In the genomic region with DNA sequence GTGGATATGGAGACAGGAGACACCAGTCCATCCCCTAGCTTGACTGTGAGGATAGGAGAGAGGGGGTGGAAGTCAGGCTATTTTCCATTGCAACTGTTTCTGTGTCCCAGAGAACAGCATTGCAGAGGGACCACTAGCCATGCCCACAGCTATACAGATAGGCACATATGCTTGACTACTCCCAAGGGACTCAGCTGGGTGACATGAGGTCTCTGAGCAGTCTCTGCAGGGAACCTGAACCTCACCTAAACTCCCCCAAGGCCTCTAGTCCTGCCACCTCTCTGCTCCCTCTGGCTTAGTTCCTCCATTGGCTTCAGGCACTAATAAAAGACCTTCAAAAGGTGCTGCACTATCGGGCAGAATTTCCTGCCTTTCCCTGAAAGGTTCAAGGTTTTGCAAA, we compare ENCODE assay signal across 21 mouse cellular contexts. TPM values are rescaled to one million over a fixed set of nuclear protein-coding genes. Genes with fewer than 3 reads are reported as not detected.
"Had no signal": no experiment of that assay in that cellular context is flagged by ENCODE, and none has a peak within 500 bp of the region (broad histone marks: within the 10 kb centered on the region; RNA-seq: fewer than 3 reads in every experiment).

No protein-coding gene starts in this region.

- H3K27ac ChIP-seq: liver, embryonic 12.5 days; liver, embryonic 14.5 days; midbrain, embryonic 10.5 days; neural tube, embryonic 13.5 days; neural tube, embryonic 15.5 days; stomach, embryonic 15.5 days; stomach, postnatal 0 days had no signal

- H3K4me1 ChIP-seq: liver, embryonic 12.5 days; neural tube, embryonic 13.5 days; neural tube, embryonic 15.5 days; stomach, embryonic 15.5 days had no signal

- H3K4me2 ChIP-seq: liver, embryonic 12.5 days; lung, embryonic 14.5 days; neural tube, embryonic 13.5 days; neural tube, embryonic 15.5 days; stomach, embryonic 15.5 days had no signal

- ATAC-seq: liver, embryonic 12.5 days; midbrain, embryonic 16.5 days had no signal

- H3K9ac ChIP-seq: liver, embryonic 12.5 days; liver, embryonic 14.5 days; lung, embryonic 14.5 days; neural tube, embryonic 13.5 days; neural tube, embryonic 15.5 days; stomach, embryonic 15.5 days had no signal

- H3K9me3 ChIP-seq: liver, embryonic 12.5 days; midbrain, embryonic 10.5 days; neural tube, embryonic 13.5 days; neural tube, embryonic 15.5 days; stomach, embryonic 15.5 days had no signal

- H3K27me3 ChIP-seq: neural tube, embryonic 13.5 days; neural tube, embryonic 15.5 days; stomach, embryonic 15.5 days had no signal

- H3K36me3 ChIP-seq: liver, embryonic 12.5 days; midbrain, embryonic 10.5 days; neural tube, embryonic 13.5 days; neural tube, embryonic 15.5 days; stomach, embryonic 15.5 days had no signal

- DNase-seq: lung, adult 18-20 months; lung, embryonic 14.5 days; lung, postnatal 10 days; lung, postnatal 4 days; midbrain, embryonic 14.5 days; retina, postnatal 1 day; right cerebral cortex, adult 18-20 months; right cerebral cortex, postnatal 25 days; right cerebral cortex, postnatal 4 days; thymus, postnatal 14 days; thymus, postnatal 36 days had no signal

- H3K4me3 ChIP-seq: liver, embryonic 12.5 days; midbrain, embryonic 10.5 days; myocyte; neural tube, embryonic 13.5 days; neural tube, embryonic 15.5 days; stomach, embryonic 15.5 days had no signal

RNA-seq across cellular contexts. Expression of gene Ccr6, which starts 11.8 kb away (rescaled TPM):
- polyA plus RNA-seq: liver, embryonic 12.5 days; lung, embryonic 14.5 days; midbrain, embryonic 10.5 days; midbrain, embryonic 14.5 days; midbrain, embryonic 16.5 days; myocyte; neural tube, embryonic 11.5 days; neural tube, embryonic 13.5 days; neural tube, embryonic 15.5 days had no signal
